Mouse (Mus musculus) cerebellum, adult 11-12 months (tissue): ENCODE measurements at regions not wholly inside any gene's neighbourhood (a gene's known extent, or its start where the extent isn't known, plus 50 kb on each side); places are given as distances from the start of the nearest gene placed in this dataset.

Experiments used
- DNase-seq: peaks from one replicate; pipeline ENCODE4 v3.0.0; 2022

DNA sequence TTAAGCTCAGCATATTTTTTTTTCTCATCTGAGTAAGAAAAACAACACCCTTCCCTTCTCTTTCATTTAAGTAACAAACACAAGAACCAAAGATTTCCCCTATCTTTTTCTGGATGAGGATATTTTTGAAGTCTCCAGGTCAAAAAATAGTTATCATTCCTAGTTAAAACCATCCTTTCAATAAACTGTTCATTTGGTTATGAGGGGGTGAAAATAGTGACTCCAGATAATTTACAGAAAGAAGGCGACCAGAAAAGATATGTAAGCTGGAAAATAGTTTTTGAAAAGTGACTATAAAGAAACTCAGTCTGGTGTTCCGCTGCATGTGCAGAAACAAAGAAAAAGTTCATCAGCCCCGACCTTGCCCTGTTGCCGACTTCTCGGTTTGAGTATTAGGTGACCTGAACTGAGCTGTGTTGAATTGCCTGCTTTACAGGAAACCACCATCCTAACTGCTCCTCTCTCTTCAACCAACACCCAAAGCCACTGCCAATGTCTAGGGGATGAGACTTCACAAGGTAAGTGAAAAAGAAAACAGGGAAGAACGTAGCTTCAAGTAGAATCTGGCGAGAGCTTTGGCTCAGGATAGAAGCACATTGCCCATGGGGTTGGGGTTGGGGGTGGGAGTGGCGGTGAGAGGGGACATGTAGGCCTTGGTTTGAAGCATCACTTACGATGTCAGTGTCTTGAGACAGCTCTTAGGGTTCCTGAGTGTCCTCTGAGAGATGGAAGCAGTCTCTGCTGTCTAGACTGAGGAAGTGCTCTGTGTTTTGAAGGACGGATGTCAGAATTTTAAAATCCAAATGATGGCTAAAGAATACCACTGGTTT is 104.6 kb downstream of the Ube2e3 start:
- no peak for DNase-seq

DNA sequence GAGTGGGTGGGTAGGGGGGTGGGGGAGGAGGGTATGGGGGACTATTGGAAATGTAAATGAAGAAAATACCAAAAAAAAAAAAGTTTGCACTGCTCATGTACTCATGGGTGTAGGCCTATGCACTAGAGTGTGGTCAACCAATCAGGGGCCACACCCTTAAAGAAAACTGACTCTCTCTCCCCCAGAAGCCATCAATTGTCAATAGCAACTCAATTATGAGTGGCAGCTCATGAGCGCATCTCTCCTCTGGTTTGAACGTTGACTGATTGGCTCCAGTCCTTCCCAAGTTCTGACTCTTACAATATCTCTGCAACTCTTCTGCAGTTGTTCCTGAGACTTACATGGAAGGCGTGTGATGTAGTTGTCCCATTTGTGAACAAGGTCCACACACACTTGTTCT is 105.9 kb downstream of the Ube2e3 start:
- DNase-seq, result no peak

- DNase-seq, result no peak
Observed at GRCm38 (mm10) chr2:78974683-78975392, 106.9 kb downstream of the Ube2e3 start.

GRCm38 (mm10) chr2:78975393-78975774 is 107.5 kb downstream of the Ube2e3 start:
- DNase-seq, result no peak

DNA sequence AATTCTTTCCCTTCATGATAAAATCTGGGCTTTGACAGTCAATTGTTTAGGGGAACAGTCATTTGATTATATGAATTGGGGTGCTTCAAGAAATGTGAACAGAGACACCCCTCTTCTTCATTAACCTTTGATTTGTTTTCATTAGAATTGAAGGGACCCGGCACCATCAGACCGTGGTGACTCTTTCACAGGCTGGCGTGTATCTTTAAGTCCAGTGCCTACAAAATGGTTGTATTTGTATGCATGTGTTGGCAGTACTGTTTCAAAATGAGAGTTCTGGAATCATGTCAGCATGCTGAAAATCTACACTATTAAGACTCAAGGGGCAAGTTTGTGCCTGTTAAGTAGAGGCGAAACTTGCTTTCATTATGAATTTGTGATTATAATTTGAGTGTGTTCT is 108.2 kb downstream of the Ube2e3 start:
- no peak for DNase-seq

DNA sequence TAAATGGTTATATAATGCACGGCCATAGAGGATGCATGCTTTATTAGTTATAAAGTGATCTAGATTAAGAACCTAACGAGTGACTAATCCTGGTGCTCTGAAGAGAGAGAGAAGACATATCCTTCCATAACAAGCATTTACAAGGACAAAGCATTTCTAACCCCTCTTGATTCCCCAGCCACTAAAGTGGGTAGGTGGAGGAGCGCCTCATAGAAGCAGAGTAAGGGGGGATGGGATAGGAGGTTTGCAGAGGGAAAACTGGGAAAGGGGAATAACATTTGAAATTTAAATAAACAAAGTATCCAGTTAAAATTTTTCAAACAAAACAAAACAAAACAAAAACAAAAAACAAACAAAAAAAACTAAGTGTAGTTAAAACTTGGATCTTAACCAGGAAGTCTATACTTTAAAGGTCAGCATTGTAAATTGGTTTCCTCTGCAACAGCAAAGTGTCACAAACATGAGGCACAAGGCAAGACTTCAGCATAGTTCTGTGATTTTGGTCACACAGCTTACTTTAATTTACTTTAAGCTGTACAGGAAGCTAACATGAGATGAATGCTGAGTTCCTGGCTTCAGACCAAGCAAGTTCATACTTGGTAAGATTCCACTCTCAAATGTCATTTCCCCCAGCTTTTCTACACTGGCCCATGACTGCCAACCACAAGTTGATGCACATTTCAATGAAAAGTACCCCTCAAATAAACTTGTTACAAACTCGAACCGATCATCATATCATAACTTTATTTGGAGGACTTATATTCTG is 109.9 kb downstream of the Ube2e3 start:
- no peak for DNase-seq

- DNase-seq, result no peak
Observed at GRCm38 (mm10) chr2:78980019-78980418, 112.1 kb downstream of the Ube2e3 start.

DNA sequence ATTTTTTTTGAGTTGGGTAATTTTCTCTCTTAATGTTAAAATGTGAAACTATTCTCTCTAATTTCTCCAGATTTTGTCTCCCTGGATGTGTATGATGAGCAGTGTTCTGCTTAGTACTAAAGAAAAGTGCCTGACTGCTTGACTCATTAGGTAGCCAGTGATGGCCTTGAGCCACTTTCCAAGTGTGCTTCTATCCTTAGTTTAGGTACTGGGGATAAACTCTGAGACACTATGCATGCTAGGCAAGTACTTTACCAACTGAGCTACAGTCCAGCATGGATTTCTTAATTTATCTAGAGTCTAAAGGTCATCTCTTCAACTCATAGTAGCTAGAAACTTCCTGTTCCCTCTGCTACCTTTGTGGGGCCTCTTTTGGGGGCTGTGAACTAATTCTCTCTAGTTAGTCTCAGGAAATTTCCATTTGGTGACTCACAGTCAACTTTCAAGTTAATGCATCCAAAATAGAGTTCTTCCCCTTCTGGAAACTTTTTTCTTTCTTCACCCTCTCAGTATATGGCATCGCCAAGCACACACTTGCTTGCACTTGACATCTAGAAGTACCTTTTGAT is 112.8 kb downstream of the Ube2e3 start:
- DNase-seq, result no peak

DNA sequence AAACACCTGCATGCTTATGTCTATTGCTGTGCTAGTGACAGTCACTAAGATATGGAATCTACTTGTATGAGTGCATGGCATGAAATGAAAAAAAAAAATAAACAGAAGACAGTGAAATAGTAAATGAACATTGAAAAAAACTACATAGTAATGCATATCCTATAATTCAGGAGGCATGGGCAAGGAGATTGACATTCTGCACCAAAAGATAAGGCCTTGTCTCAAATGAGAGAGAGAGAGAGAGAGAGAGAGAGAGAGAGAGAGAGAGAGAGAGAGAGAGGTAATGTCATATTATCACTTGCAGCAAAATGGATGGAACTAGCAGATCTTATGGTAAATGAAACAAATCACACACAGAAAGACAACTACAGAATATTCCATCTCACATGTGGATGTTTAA is 115.4 kb downstream of the Ube2e3 start:
- no peak for DNase-seq

- no peak for DNase-seq
Observed at GRCm38 (mm10) chr2:78983944-78984498, 116.1 kb downstream of the Ube2e3 start.

DNA sequence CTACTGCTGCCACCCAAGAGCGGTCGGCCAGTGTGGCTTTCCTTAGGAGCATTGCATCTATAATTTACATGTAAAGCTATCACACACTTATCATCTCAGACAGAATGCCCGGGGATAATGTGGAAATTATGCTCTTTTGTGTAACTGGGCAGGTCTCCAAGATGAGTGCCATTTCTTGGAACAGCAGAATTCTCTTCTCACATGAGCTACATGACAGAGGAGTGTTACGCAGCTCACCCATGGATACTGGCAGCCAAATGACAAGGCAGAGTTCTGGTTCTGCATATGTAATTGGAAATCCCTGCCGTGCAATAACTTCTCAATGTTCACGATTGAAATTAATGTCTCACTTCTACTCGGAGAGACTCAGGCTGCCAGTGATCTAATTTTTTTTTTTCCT is 119.1 kb downstream of the Ube2e3 start:
- no peak for DNase-seq

DNA sequence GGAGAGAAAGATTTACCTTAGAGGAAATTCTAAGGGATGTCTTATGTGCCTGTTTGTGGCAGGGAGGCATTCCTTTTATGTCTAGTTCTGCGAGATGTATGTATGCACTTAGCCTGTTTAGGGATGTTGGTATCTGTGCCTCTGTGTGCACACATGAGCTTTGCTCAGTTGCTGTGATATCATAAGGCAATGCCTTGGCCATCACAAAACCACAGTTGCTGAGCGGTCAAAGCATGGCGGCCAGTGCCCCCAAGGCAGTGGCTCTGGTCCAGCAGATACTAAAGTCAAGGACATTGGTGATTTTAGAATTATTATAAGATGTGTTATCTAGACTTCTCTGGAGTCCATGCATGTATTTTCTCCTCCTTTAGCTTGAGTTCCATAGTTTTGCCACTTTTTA is 119.5 kb downstream of the Ube2e3 start:
- DNase-seq, result no peak

GRCm38 (mm10) chr2:78988224-78988623 is 120.3 kb downstream of the Ube2e3 start:
- DNase-seq, result no peak

- no peak for DNase-seq
Observed at GRCm38 (mm10) chr2:78994800-78995555, 127.1 kb downstream of the Ube2e3 start.

DNA sequence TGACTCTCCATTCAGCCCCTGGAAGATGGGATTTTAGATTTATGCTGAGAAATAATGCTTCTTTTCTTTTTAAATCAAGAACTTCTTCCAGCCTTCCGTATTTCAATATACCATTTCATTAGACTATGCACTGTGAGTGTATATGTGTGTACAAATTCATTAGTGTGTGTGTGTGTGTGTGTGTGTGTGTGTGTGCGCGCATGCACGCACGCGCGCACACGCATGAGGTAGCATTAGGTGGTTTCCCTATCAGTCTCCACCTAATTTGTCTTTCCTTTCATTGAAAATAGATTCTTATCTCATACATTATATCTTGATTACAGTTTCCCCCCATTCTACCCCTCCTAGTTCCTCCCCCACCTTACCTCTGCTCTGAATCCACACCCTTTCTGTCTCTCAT is 130.7 kb downstream of the Ube2e3 start:
- DNase-seq, result no peak

DNA sequence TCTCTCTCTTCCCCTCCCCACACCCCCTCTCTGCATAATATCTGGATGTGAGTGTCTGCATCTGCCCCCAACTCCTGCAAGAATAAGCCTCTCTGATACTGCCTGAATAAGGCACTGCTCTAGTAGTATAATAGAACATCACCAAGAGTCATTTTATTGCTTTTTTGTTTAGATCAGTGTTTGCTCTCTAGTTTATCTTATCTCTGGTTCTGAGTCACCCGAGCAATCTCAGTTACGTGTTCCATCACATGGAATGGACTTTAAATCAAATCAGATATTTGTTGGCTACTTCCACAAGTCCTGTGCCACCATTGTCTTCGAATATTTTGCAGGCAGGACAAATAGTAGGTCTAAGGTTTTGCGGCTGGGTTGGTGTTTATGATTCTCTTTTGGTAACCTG is 131.5 kb downstream of the Ube2e3 start:
- DNase-seq, result no peak

GRCm38 (mm10) chr2:79004862-79005261 is 136.9 kb downstream of the Ube2e3 start:
- no peak for DNase-seq

GRCm38 (mm10) chr2:79008642-79009041 is 140.7 kb downstream of the Ube2e3 start:
- no peak for DNase-seq

GRCm38 (mm10) chr2:79009791-79010190 is 141.9 kb downstream of the Ube2e3 start:
- no peak for DNase-seq

DNA sequence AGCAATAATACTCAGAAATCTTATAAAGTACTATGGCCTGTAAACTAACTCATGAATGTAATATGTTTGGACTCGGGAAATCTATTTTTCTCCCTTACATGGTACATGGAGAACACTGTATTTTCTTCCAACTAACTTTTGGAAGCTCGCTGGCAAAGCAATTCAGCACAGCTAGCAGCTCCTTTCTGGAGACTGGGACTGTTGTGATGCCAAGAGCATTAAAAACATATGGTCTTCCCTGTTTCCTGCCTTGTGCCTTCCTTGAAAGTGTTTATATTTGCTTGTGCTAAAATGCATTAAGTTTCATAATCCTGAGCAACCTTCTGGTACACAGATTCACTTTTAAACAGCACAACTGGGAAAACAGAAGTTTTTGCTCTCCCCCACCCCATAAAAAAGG is 142.3 kb downstream of the Ube2e3 start:
- DNase-seq, result no peak

- no peak for DNase-seq
Observed at GRCm38 (mm10) chr2:79018732-79019423, 151.0 kb downstream of the Ube2e3 start.

- no peak for DNase-seq
Observed at GRCm38 (mm10) chr2:79022954-79023353, 155.0 kb downstream of the Ube2e3 start.
